Mouse (Mus musculus) midbrain, embryonic 16.5 days (tissue): Measurements from ENCODE around the gene Ren1. TPM values are rescaled to one million over a fixed set of nuclear protein-coding genes. Genes with fewer than 3 reads are reported as not detected.
"Not testable (repeated sequence)": the region's sequence is repeated elsewhere in the genome, so short reads cannot be mapped to it uniquely, and the experiment has no call there.

Experiments used
- ATAC-seq: fragments of 200-750 bp; cut with Nextera tagmentation; 2 replicates; pipeline ENCODE4 v1.8.0; 2017; ENCODE audit warnings: moderate TSS enrichment
- H3K27ac ChIP-seq: fragments of 300-500 bp; sonication (generic); 2 replicates; pipeline ENCODE4 v1.5.1; 2014; ENCODE audit warnings: mild to moderate bottlenecking, low read length, mixed read lengths
- H3K27me3 ChIP-seq: fragments of 300-500 bp; sonication (generic); 2 replicates; pipeline ENCODE4 v1.6.1; 2014; ENCODE audit warnings: low read depth, low read length, mixed read lengths; ENCODE audit not compliant: control insufficient read depth, insufficient read depth
- H3K36me3 ChIP-seq: fragments of 300-500 bp; sonication (generic); 2 replicates; pipeline ENCODE4 v1.6.1; 2014; ENCODE audit warnings: mild to moderate bottlenecking, low read length, moderate library complexity, mixed read lengths; ENCODE audit not compliant: control insufficient read depth, insufficient read depth
- H3K4me1 ChIP-seq: fragments of 300-500 bp; sonication (generic); 2 replicates; pipeline ENCODE4 v1.6.1; 2014; ENCODE audit warnings: mild to moderate bottlenecking, low read length, mixed read lengths; ENCODE audit not compliant: control insufficient read depth, insufficient read depth
- H3K4me2 ChIP-seq: fragments of 300-500 bp; sonication (generic); 2 replicates; pipeline ENCODE4 v1.6.1; 2014; ENCODE audit warnings: mild to moderate bottlenecking, low read length, mixed read lengths
- H3K4me3 ChIP-seq: fragments of 300-500 bp; sonication (generic); 2 replicates; pipeline ENCODE4 v1.5.1; 2014; ENCODE audit warnings: low read depth, mild to moderate bottlenecking, low read length, moderate library complexity, mixed read lengths
- H3K9ac ChIP-seq: fragments of 300-500 bp; sonication (generic); 2 replicates; pipeline ENCODE4 v1.6.1; 2014; ENCODE audit warnings: low read depth, low read length, mixed read lengths
- H3K9me3 ChIP-seq: fragments of 300-500 bp; sonication (generic); replicated peaks from 2 replicates; pipeline ENCODE4 v1.6.1; 2014; ENCODE audit warnings: mild to moderate bottlenecking, low read length, mixed read lengths; ENCODE audit not compliant: control insufficient read depth, poor library complexity, severe bottlenecking
- WGBS: fragments of 180-500 bp; shearing (Covaris S2); extraction: QIAGEN DNeasy Blood & Tissue Kit; methylation state at CpG from one replicate; pipeline ENCODE4 v1.1.7; 2014; 5-methylcytosine and 5-hydroxymethylcytosine counted together
- polyA plus RNA-seq: library from polyadenylated mRNA; unstranded; fragments of >200 nt; fragmentation: Nextera tagmentation; extraction: Ambion mirVana; gene quantifications from 2 replicates; pipeline ENCODE4 v1.2.1, GENCODE M21; 2015

Gene Ren1
- polyA plus RNA-seq, 1 experiment from 2014 or later, result not detected

DNA sequence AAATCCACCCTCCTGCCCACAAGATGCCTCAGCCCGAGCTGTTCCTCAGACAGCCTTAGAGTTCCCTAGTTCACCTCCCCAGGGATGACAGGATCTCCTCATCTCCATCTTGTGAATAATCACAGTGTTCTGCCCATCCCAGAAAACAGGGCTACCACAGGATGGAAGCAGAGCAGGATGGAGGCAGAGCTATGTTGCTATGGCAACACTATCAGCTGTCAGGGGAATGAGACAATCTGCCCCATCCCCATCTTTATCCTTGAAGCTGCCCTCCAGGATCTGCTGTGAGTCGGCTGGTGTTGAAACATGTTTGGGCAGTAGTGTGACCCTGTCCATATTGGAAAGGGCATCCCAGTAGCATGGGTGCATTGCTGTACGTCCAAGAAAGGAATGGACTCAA, 19.2 kb upstream of the Ren1 start:
- Histone ChIP-seq H3K4me1 (peaks cover 21% of the 10 kb centered on the region), H3K4me3 (no peak overlapping the region), H3K36me3 (no peaks in the 10 kb centered on the region), H3K9me3 (no peaks in the 10 kb centered on the region), H3K27me3 (no peaks in the 10 kb centered on the region), H3K9ac (no peak overlapping the region), H3K27ac (peak overlapping the region; percentile 38), H3K4me2 (no peak overlapping the region)
- 23% methylated on average over 3 of the region's 3 CpGs for WGBS
- peak; percentile 90 for ATAC-seq

DNA sequence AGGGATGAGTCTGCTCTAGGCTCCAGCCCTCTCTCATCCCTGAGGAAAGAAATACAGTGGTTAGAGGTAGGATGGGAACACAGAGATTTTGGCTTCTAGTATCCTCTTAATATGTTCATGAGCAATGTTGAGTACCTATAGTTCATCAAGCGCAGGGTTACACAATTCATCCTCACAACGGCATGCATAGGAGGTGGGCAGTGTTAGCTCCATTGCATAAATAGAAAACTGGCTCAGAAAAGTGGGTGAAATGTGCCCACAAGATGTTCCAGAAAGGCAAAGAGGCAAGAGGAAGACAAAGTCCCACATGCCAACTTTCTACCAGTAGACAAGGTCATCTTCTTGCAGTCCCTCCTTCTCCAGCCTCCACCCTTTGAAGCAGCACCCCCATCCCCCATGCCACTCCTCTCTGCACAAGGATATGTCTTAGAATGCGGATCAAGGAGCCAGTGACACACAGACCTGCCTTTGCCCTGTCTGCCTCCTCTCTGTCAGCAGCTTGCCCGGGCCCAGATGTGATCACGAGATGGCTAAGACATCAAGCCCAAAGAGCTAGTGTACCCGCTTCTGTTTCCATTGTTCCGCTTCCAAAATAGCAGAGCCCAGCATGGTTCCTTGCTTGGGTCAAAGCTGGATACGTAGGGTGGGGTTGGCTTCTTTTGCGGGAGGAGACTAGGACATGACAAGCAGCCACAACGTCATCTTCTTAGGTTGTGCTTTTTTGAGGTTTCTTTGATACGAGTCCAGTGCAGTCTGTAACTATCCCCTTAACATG, 17.5 kb upstream of the Ren1 start:
- H3K9ac ChIP-seq, result no peak overlapping the region
- H3K36me3 ChIP-seq, result no peaks in the 10 kb centered on the region
- H3K4me1 ChIP-seq, result peaks cover 21% of the 10 kb centered on the region
- no peaks in the 10 kb centered on the region for H3K27me3 ChIP-seq
- H3K9me3 ChIP-seq, result no peaks in the 10 kb centered on the region
- no peak overlapping the region for H3K27ac ChIP-seq
- 89% methylated on average over 11 of the region's 11 CpGs for WGBS
- no peak overlapping the region for H3K4me3 ChIP-seq
- no peak overlapping the region for H3K4me2 ChIP-seq
- ATAC-seq, result no peak

DNA sequence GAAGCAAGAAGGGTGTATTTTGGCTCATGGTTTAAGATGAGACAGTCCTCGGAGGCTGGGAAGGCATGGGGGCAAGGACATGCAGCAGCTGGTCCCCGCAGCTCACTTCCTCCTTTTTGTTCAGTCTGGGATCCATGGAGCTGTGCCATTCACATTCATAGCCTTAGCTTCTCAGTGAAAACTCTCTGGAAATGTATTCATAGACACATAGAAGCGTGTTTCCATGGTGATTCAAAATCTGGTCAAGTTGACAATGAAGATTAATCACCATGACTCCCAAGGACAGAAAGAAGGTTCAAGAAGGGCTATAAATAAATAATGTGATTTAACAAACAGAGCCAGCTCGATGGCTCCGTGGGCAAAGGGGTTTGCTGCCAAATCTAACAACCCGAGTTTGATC, 16.4 kb upstream of the Ren1 start:
- Histone ChIP-seq H3K36me3 (no peaks in the 10 kb centered on the region), H3K27me3 (no peaks in the 10 kb centered on the region), H3K27ac (no peak overlapping the region), H3K4me2 (no peak overlapping the region), H3K9ac (no peak overlapping the region), H3K4me1 (peaks cover 16% of the 10 kb centered on the region), H3K9me3 (no peaks in the 10 kb centered on the region), H3K4me3 (no peak overlapping the region)
- ATAC-seq, result no peak
- WGBS, result 31% methylated on average over 6 of the region's 6 CpGs

DNA sequence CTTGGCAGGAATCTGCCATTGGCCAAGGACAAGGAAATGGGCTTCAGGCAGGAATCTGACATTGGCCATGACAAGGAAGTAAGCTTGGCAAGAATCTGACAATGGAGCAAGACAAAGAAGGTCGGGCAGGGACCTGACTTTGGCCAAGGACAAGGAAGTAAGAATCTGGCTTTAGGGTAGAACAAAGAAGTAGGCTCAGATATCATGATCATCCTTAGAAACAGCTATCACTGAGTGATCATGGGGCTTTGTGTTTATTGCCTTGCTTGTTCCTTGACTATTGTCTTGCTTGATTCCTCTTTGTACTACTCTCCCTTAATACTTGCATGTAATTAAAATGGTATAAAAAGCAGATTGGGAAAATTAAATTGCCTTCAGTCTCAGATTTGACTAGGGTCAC, 9.9 kb upstream of the Ren1 start:
- H3K36me3 ChIP-seq, H3K4me1 ChIP-seq, H3K4me2 ChIP-seq, H3K9me3 ChIP-seq, H3K27me3 ChIP-seq, H3K27ac ChIP-seq, H3K4me3 ChIP-seq, ATAC-seq, H3K9ac ChIP-seq: not testable (repeated sequence)
- WGBS, result 74% methylated on average over 1 of the region's 1 CpGs

DNA sequence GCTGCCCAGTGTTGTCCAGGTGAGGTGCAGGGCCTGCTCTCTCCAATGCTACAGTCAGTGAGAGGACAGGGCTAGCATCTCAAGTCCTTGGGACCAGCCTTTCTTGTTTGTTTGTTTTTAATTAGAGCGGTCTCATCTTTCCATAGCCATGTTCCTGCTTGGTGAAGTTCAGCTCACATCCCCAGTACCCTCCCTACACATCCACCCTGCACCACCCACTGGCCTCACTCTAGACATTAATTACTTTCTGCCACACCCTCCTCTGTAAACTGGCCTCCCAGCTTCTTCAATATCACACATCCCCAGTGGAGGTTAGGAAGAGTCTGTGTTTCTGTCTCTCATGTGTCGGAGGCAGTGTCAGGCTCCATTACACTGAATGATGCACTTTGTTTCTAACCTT, 6.0 kb upstream of the Ren1 start:
- Histone ChIP-seq H3K4me2 (no peak overlapping the region), H3K27ac (no peak overlapping the region), H3K9ac (no peak overlapping the region), H3K9me3 (no peaks in the 10 kb centered on the region), H3K27me3 (no peaks in the 10 kb centered on the region), H3K4me1 (no peaks in the 10 kb centered on the region), H3K36me3 (no peaks in the 10 kb centered on the region), H3K4me3 (no peak overlapping the region)
- 97% methylated on average over 2 of the region's 2 CpGs for WGBS
- no peak for ATAC-seq

DNA sequence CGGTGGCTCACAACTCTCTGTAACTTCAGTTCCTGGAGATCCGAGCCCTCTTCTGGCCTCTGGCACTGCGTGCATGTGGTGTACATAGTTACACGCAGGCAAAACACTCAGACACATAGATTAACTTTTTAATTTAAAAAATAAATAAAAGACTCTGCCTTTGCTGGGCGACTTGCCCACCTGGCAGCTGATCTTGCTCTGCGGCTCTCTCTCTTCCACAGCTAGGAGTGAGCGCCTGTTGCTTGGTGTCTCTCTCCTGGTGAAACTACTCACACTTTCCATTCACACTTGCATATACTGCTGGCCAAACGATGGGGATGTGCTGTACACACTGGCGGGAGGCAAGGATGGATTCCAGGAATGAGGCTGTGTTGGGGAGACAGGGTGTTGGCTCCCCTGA, 3.8 kb upstream of the Ren1 start:
- H3K27me3 ChIP-seq, result no peaks in the 10 kb centered on the region
- H3K9me3 ChIP-seq, result no peaks in the 10 kb centered on the region
- WGBS, result 86% methylated on average over 9 of the region's 9 CpGs
- no peak for ATAC-seq
- H3K36me3 ChIP-seq, result no peaks in the 10 kb centered on the region
- no peak overlapping the region for H3K4me2 ChIP-seq
- H3K4me1 ChIP-seq, result no peaks in the 10 kb centered on the region
- H3K27ac ChIP-seq, result no peak overlapping the region
- no peak overlapping the region for H3K9ac ChIP-seq
- H3K4me3 ChIP-seq, result no peak overlapping the region

DNA sequence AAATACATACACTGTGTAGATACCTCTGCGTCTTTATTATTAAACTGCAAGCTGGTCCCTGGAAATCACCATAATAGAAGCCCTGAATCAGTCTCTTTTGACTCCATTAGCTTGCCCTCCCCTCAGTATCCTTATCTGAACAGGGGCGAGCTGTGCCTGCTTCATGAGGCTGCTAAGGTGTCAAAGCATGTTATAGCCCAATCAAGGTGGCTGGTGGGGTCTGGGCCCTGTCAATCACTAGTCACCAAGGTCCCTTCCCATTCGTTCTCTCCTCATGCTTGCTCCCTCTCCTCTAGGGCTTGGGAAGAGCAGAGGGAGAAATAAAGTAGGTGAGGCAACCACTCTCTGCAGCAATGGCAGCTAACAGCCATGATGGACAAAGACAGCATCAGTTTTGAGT, 3.1 kb upstream of the Ren1 start:
- Histone ChIP-seq H3K9me3 (no peaks in the 10 kb centered on the region), H3K4me1 (no peaks in the 10 kb centered on the region), H3K4me2 (no peak overlapping the region), H3K27me3 (no peaks in the 10 kb centered on the region), H3K27ac (no peak overlapping the region), H3K36me3 (no peaks in the 10 kb centered on the region), H3K9ac (no peak overlapping the region), H3K4me3 (no peak overlapping the region)
- 73% methylated on average over 3 of the region's 3 CpGs for WGBS
- ATAC-seq, result no peak

DNA sequence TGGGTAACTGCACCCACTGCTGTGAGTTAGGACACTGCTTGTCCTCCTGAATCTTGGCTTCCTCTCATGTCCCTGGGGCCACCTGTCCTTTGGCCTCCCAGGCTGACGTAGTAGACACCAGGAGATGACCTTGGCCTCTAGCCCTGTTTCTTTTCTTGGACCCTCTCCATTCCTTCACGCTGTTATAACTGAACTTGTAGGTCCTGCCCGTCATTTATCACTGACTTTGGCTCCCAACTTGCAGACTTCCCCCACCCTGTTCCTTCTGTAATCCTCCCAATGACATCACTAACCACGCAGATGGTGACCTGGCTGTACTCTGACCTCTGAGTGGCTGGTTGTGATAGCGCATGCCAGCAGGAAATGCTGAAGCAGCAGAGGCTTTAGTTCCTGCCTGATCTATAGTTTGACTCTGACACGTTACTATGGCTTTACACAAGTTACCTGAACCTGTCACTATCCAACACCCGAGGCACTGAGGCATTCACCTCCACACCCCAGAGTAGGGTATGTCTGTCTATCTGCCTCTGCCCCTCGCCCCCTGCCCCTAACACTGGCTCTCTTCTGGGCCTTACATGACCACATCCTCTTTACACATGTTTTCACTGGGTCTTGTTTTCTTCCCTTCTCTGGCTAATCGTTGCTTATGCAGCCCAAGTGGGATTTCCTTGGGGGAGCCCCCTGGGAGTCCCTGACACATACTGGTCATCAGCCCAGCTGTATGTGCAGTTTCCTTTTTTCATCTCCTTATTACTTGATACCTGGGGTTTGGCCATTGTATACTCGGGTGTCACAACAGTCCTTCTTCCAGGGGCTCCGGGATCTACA, 2.4 kb upstream of the Ren1 start:
- no peak for ATAC-seq
- Histone ChIP-seq H3K9ac (no peak overlapping the region), H3K36me3 (no peaks in the 10 kb centered on the region), H3K27ac (no peak overlapping the region), H3K9me3 (no peaks in the 10 kb centered on the region), H3K27me3 (no peaks in the 10 kb centered on the region), H3K4me2 (no peak overlapping the region), H3K4me1 (no peaks in the 10 kb centered on the region), H3K4me3 (no peak overlapping the region)
- 78% methylated on average over 11 of the region's 11 CpGs for WGBS

DNA sequence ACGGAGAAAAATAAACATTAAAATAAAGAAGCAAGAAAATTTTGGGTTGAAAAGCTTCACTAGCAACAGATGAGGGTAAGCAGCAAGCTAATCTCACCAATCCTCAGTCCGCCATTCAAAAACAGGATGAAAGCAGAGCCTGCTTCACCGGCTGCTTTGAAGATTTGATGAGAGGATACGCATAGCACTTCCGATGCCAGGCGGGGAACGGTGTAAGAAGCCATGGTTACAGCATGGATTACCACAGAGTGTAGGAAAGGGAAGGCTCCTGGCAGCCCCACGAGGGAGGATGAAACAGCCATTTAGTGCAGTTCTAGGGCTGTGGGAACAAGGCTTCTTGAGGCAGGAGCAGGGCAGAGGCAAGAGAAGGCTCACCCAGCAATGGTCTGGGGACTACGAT, 1.5 kb downstream of the Ren1 start:
- no peaks in the 10 kb centered on the region for H3K9me3 ChIP-seq
- ATAC-seq, result peak; percentile 39; the same call in 1 of the 2 replicates
- H3K36me3 ChIP-seq, result no peaks in the 10 kb centered on the region
- H3K27ac ChIP-seq, result 0 out of 2 replicates have a peak overlapping the region, but pooled peaks have one; percentile 5
- no peaks in the 10 kb centered on the region for H3K4me1 ChIP-seq
- H3K4me2 ChIP-seq, result no peak overlapping the region
- no peak overlapping the region for H3K9ac ChIP-seq
- no peaks in the 10 kb centered on the region for H3K27me3 ChIP-seq
- WGBS, result 26% methylated on average over 9 of the region's 9 CpGs
- H3K4me3 ChIP-seq, result no peak overlapping the region
